In genomic region chr12:86974387-86975288, GRCm38 (mm10) we compare ENCODE assay signal across 8 mouse cellular contexts. TPM values are rescaled to one million over a fixed set of nuclear protein-coding genes. Genes with fewer than 3 reads are reported as not detected.
DNase-seq lines count a peak whose midpoint lies in the region; ATAC-seq and TF ChIP-seq lines count a peak whose summit lies in the region.

No protein-coding gene starts in this region.

- peak overlapping the region; percentile 49 to 64 for H3K4me3 ChIP-seq in MEL (ENCODE audit: control insufficient read depth in 1 of 2, insufficient read depth in 1 of 2, low read depth in 2 of 2, low read length in 2 of 2)
- peak overlapping the region; percentile 25 for H3K4me3 ChIP-seq in hindbrain, embryonic 11.5 days (ENCODE audit: low read depth, low read length)

- H3K9ac ChIP-seq in MEL (ENCODE audit: control insufficient read depth, low read depth, low read length, poor library complexity, severe bottlenecking), result peak overlapping the region; percentile 33
- H3K9ac ChIP-seq in hindbrain, embryonic 11.5 days (ENCODE audit: low read depth, low read length), result peak overlapping the region; percentile 54; the same call in 1 of the 2 replicates

- peaks cover 14 to 39% of the 10 kb centered on the region in 2 experiments for H3K4me1 ChIP-seq in MEL (ENCODE audit: control insufficient read depth in 1 of 2, insufficient read depth in 2 of 2, low read length in 2 of 2)
- peaks cover 4% of the 10 kb centered on the region; the same call in 1 of the 2 replicates for H3K4me1 ChIP-seq in hindbrain, embryonic 11.5 days (replicated peaks; ENCODE audit: control insufficient read depth, insufficient read depth, low read length)

- TF ChIP-seq CTCF in MEL (IDR thresholded peaks at IDR 0.05 in 2 of 3, conservative IDR thresholded peaks at IDR 0.05 in 1 of 3; ENCODE audit: control insufficient read depth in 1 of 3, insufficient read depth in 1 of 3, low read depth in 2 of 3, low read length in 3 of 3, poor library complexity in 1 of 3, severe bottlenecking in 1 of 3), result peak; percentile 73 to 89 (median 87)

- H3K9me3 ChIP-seq in MEL (replicated peaks; ENCODE audit: insufficient read depth, low read length), result no peaks in the 10 kb centered on the region
- no peaks in the 10 kb centered on the region for H3K9me3 ChIP-seq in hindbrain, embryonic 11.5 days (ENCODE audit: control insufficient read depth, low read length)

- 7% methylated on average over 40 of the region's 40 CpGs for WGBS in hindbrain, embryonic 11.5 days

- no peak overlapping the region for H3K27ac ChIP-seq in MEL (ENCODE audit: control insufficient read depth, low read depth, low read length)
- no peak overlapping the region for H3K27ac ChIP-seq in hindbrain, embryonic 11.5 days (ENCODE audit: low read depth, low read length)

- peaks cover 0 to 19% of the 10 kb centered on the region in 2 experiments; a peak in 2 of 4 replicates for H3K36me3 ChIP-seq in MEL (ENCODE audit: control insufficient read depth in 1 of 2, insufficient read depth in 2 of 2, low read length in 2 of 2)
- no peaks in the 10 kb centered on the region for H3K36me3 ChIP-seq in hindbrain, embryonic 11.5 days (ENCODE audit: control insufficient read depth, insufficient read depth, low read length)

- H3K79me2 ChIP-seq in MEL (ENCODE audit: control insufficient read depth, insufficient read depth, low read length, poor library complexity), result no peaks in the 10 kb centered on the region

- no peak for TF ChIP-seq POLR2A in MEL (IDR thresholded peaks at IDR 0.05; ENCODE audit: control insufficient read depth in 1 of 2, insufficient read depth in 1 of 2, low read depth in 1 of 2, low read length in 2 of 2, poor library complexity in 1 of 2)

- peak; percentile 70 for DNase-seq in MEL (ENCODE audit: low read depth, low spot score)
- peak; percentile 92 for DNase-seq in cerebellum, adult 9-10 months
- DNase-seq in hindbrain, embryonic 11.5 days (ENCODE audit: low spot score), result peak; percentile 85
- DNase-seq in left cerebral cortex, adult 11 months (ENCODE audit: low spot score), result peak; percentile 66
- peak; percentile 86 for DNase-seq in lung, postnatal 36 days
- peak; percentile 72 to 76 for DNase-seq in right cerebral cortex, adult 2 months (ENCODE audit: low spot score in 2 of 2)
- peak; percentile 64 for DNase-seq in urinary bladder, postnatal 10 days (ENCODE audit: low spot score)

- no peak for TF ChIP-seq EP300 in MEL (IDR thresholded peaks at IDR 0.05; ENCODE audit: low read depth in 1 of 2, low read length in 2 of 2)

- peak; percentile 46 for TF ChIP-seq RAD21 in MEL (IDR thresholded peaks at IDR 0.05; ENCODE audit: low read depth, low read length)

- peak overlapping the region; percentile 54 for H3K4me2 ChIP-seq in hindbrain, embryonic 11.5 days (replicated peaks; ENCODE audit: low read depth, low read length)

- H3K27me3 ChIP-seq in MEL (ENCODE audit: control insufficient read depth in 1 of 2, insufficient read depth in 2 of 2, low read length in 2 of 2), result no peaks in the 10 kb centered on the region
- peaks cover 2% of the 10 kb centered on the region; the same call in 1 of the 2 replicates for H3K27me3 ChIP-seq in hindbrain, embryonic 11.5 days (ENCODE audit: control insufficient read depth, insufficient read depth, low read length)

- peak; percentile 11; the same call in 1 of the 2 replicates for ATAC-seq in frontal cortex, adult (ENCODE audit: low TSS enrichment)
- ATAC-seq in hindbrain, embryonic 11.5 days (ENCODE audit: low FRiP score), result peak; percentile 79

TF ChIP-seq in MEL, 35 proteins besides CTCF, POLR2A, EP300 and RAD21:
- TF ChIP-seq SMC3 (IDR thresholded peaks at IDR 0.05; ENCODE audit: low read depth, low read length), result peak; percentile 57
- TF ChIP-seq TBP (IDR thresholded peaks at IDR 0.05; ENCODE audit: low read depth, low read length), result 0 out of 2 replicates have a peak, but pooled peaks have one; percentile 38
- TF ChIP-seq ZKSCAN1 (IDR thresholded peaks at IDR 0.05; ENCODE audit: low read depth, low read length), result no peak
- peak; percentile 63 for TF ChIP-seq MXI1 (IDR thresholded peaks at IDR 0.05; ENCODE audit: low read depth, low read length)
- 0 out of 2 replicates have a peak, but pooled peaks have one; percentile 10 for TF ChIP-seq ZC3H11A (IDR thresholded peaks at IDR 0.05; ENCODE audit: low read depth, low read length)
- 0 out of 2 replicates have a peak, but pooled peaks have one; percentile 46 for TF ChIP-seq MAZ (IDR thresholded peaks at IDR 0.05; ENCODE audit: low read depth, low read length)
TF ChIP-seq in MEL: peak in this region for 5.

RNA-seq across cellular contexts. Expression of gene Zdhhc22, which starts 15.6 kb away (rescaled TPM):
- total RNA-seq in MEL (2012; rRNA removed), result not detected in 2 replicates
- under 1 TPM in 1 of 2 experiments, not detected in 1; 0.10 TPM for polyA plus RNA-seq in MEL (2012; ENCODE audit: insufficient read depth in 1 of 2, insufficient read length in 2 of 2, low read depth in 1 of 2, low replicate concordance in 2 of 2, missing spikeins in 1 of 2)
- polyA plus RNA-seq in hindbrain, embryonic 11.5 days (2014; fragmentation: Nextera tagmentation; extraction: Ambion mirVana), result 0.82 and 0.89 TPM in 2 replicates

RNA-seq across cellular contexts. Expression of gene Cipc, which starts 27.8 kb away (rescaled TPM):
- 22.5 and 24.8 TPM in 2 replicates for total RNA-seq in MEL (2012; rRNA removed)
- polyA plus RNA-seq in MEL (2012; ENCODE audit: insufficient read depth in 1 of 2, insufficient read length in 2 of 2, low read depth in 1 of 2, low replicate concordance in 2 of 2, missing spikeins in 1 of 2), result 10 to 100 TPM; 27.5 to 98.1 TPM
- polyA plus RNA-seq in hindbrain, embryonic 11.5 days (2014; fragmentation: Nextera tagmentation; extraction: Ambion mirVana), result 32.2 and 39.5 TPM in 2 replicates

RNA-seq across cellular contexts. Expression of gene Tmem63c, which starts 46.5 kb away (rescaled TPM):
- 0.04 TPM in 1 of 2 replicates, not detected in the other for total RNA-seq in MEL (2012; rRNA removed)
- not detected for polyA plus RNA-seq in MEL (2012; ENCODE audit: insufficient read depth in 1 of 2, insufficient read length in 2 of 2, low read depth in 1 of 2, low replicate concordance in 2 of 2, missing spikeins in 1 of 2)
- 0.66 and 1.4 TPM in 2 replicates for polyA plus RNA-seq in hindbrain, embryonic 11.5 days (2014; fragmentation: Nextera tagmentation; extraction: Ambion mirVana)
